Mouse (Mus musculus) bone marrow macrophage, adult 2 months (primary cell): ENCODE data around the gene Armc2.

Source experiments
- CTCF ChIP-seq: IDR thresholded peaks from 2 replicates; pipeline ENCODE4 v1.5.1; 2012; ENCODE audit warnings: low read depth, mild to moderate bottlenecking, low read length, moderate library complexity
- POLR2A ChIP-seq: IDR thresholded peaks from 2 replicates; pipeline ENCODE4 v1.6.1; 2012; ENCODE audit warnings: mild to moderate bottlenecking, low read depth, low read length, borderline replicate concordance

- no peak for TF ChIP-seq POLR2A
- TF ChIP-seq CTCF = no peak
These were observed 35.4 kb downstream of the Armc2 start for GRCm38 (mm10) chr10:41982821-41983220.
